Mouse (Mus musculus): ENCODE measurements at regions not wholly inside any gene's neighbourhood (a gene's known extent, or its start where the extent isn't known, plus 50 kb on each side); places are given as distances from the start of the nearest gene placed in this dataset.

DNA sequence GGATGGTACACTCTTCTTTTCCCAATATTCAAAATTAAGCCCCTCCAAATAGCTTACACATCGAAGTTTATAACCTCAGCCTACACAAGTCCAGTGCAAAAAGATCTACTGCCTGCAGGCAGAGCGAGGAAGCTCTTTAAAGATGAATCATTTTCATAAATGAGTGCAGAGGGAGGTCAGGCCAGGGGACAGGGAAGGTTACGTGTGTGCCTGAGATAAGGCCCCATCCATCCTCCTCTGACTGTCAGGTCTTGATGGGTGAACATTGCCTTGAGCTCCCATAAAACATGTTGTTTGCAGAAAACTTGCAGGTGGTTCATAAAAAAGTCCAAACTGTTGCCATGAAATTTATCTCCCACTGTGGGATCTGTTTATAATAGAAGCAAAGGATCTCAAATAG, 493.0 kb upstream of the 4930412O13Rik start:
- H3K4me1 ChIP-seq (ENCODE audit: control insufficient read depth in 1 of 2, insufficient read depth in 2 of 2, low read length in 2 of 2) = no peaks in the 10 kb centered on the region

DNA sequence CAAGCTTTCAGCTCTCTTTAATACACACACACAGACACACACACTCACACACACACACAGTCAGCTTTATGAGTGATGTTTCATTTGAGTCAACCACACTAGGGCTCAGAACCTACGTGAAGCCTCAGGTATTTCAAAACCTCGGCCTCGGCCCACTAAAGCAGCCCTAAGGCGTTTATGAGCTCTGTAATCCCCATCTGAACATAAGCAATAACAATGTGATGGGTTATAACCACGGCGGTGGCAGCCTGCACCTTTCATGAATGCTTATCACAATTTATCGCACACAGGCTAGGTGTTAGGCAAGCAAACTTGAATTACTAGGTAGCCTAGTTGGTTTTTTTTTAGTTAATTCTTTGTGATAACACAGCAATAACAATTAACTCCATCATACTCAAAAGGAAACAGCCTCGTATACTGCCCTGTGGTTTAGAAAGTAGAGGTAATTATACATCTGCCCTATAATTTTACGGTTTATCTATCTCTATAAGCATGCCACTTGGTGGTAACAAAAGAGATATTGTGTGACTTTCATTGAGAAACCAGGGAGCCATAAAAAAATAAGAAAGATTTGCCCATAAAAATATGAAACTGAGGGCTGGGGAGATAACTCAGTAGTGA, 485.6 kb upstream of the 4930412O13Rik start:
- H3K9ac ChIP-seq (ENCODE audit: control insufficient read depth, low read depth, low read length, poor library complexity, severe bottlenecking) = no peak overlapping the region
- H3K27me3 ChIP-seq (ENCODE audit: control insufficient read depth in 1 of 2, insufficient read depth in 2 of 2, low read length in 2 of 2) = no peaks in the 10 kb centered on the region
- no peak overlapping the region for H3K4me3 ChIP-seq (ENCODE audit: control insufficient read depth in 1 of 2, insufficient read depth in 1 of 2, low read depth in 2 of 2, low read length in 2 of 2)
- no peak for DNase-seq (ENCODE audit: low read depth, low spot score)
- no peak overlapping the region for H3K27ac ChIP-seq (ENCODE audit: control insufficient read depth, low read depth, low read length)
- no peaks in the 10 kb centered on the region for H3K9me3 ChIP-seq (replicated peaks; ENCODE audit: insufficient read depth, low read length)
- no peaks in the 10 kb centered on the region for H3K4me1 ChIP-seq (ENCODE audit: control insufficient read depth in 1 of 2, insufficient read depth in 2 of 2, low read length in 2 of 2)
- H3K36me3 ChIP-seq (ENCODE audit: control insufficient read depth in 1 of 2, insufficient read depth in 2 of 2, low read length in 2 of 2) = no peaks in the 10 kb centered on the region
- H3K79me2 ChIP-seq (ENCODE audit: control insufficient read depth, insufficient read depth, low read length, poor library complexity) = no peaks in the 10 kb centered on the region
- no peak for TF ChIP-seq CHD2 (IDR thresholded peaks at IDR 0.05; ENCODE audit: low read length)
- TF ChIP-seq KAT2A (conservative IDR thresholded peaks at IDR 0.05; ENCODE audit: low read depth, low read length) = no peak
- no peak for TF ChIP-seq MEF2A (IDR thresholded peaks at IDR 0.05; ENCODE audit: extremely low read depth, insufficient replicate concordance, low read depth, low read length, poor library complexity, severe bottlenecking)
- TF ChIP-seq TCF12 (IDR thresholded peaks at IDR 0.05; ENCODE audit: low read depth, low read length) = no peak
- no peak for TF ChIP-seq RAD21 (IDR thresholded peaks at IDR 0.05; ENCODE audit: low read depth, low read length)
- TF ChIP-seq RCOR1 (IDR thresholded peaks at IDR 0.05; ENCODE audit: low read depth, low read length) = no peak
- no peak for TF ChIP-seq GATA1 (IDR thresholded peaks at IDR 0.05; ENCODE audit: low read depth, low read length)
- TF ChIP-seq MAZ (IDR thresholded peaks at IDR 0.05; ENCODE audit: low read depth, low read length) = no peak
- no peak for TF ChIP-seq SMC3 (IDR thresholded peaks at IDR 0.05; ENCODE audit: low read depth, low read length)
- no peak for TF ChIP-seq ELF1 (IDR thresholded peaks at IDR 0.05; ENCODE audit: low read depth, low read length)
- no peak for TF ChIP-seq ZC3H11A (IDR thresholded peaks at IDR 0.05; ENCODE audit: low read depth, low read length)

More for the DNA sequence above, 493.0 kb upstream of the 4930412O13Rik start:
- TF ChIP-seq ZC3H11A (IDR thresholded peaks at IDR 0.05; ENCODE audit: low read depth, low read length) = no peak
- no peak for TF ChIP-seq SIN3A (IDR thresholded peaks at IDR 0.05; ENCODE audit: low read length)
- no peak for TF ChIP-seq SMC3 (IDR thresholded peaks at IDR 0.05; ENCODE audit: low read depth, low read length)
- TF ChIP-seq ZNF384 (IDR thresholded peaks at IDR 0.05; ENCODE audit: low read depth, low read length) = no peak
- TF ChIP-seq TBP (IDR thresholded peaks at IDR 0.05; ENCODE audit: low read depth, low read length) = no peak
- TF ChIP-seq RCOR1 (IDR thresholded peaks at IDR 0.05; ENCODE audit: low read depth, low read length) = no peak
- no peak for TF ChIP-seq POLR2AphosphoS5 (IDR thresholded peaks at IDR 0.05; ENCODE audit: borderline replicate concordance, low read depth, low read length)
- TF ChIP-seq CHD1 (IDR thresholded peaks at IDR 0.05; ENCODE audit: low read depth, low read length) = no peak
- TF ChIP-seq MAZ (IDR thresholded peaks at IDR 0.05; ENCODE audit: low read depth, low read length) = no peak
- no peak for TF ChIP-seq TAL1 (IDR thresholded peaks at IDR 0.05; ENCODE audit: low read length)
- TF ChIP-seq CHD2 (IDR thresholded peaks at IDR 0.05; ENCODE audit: low read length) = no peak
- TF ChIP-seq ETS1 (IDR thresholded peaks at IDR 0.05; ENCODE audit: low read depth, low read length) = no peak
- no peak for TF ChIP-seq KAT2A (conservative IDR thresholded peaks at IDR 0.05; ENCODE audit: low read depth, low read length)
- TF ChIP-seq ZKSCAN1 (IDR thresholded peaks at IDR 0.05; ENCODE audit: low read depth, low read length) = no peak
- Histone ChIP-seq H3K36me3 (ENCODE audit: control insufficient read depth in 1 of 2, insufficient read depth in 2 of 2, low read length in 2 of 2) (no peaks in the 10 kb centered on the region), H3K27me3 (ENCODE audit: control insufficient read depth in 1 of 2, insufficient read depth in 2 of 2, low read length in 2 of 2) (no peaks in the 10 kb centered on the region), H3K9ac (ENCODE audit: control insufficient read depth, low read depth, low read length, poor library complexity, severe bottlenecking) (no peak overlapping the region), H3K27ac (ENCODE audit: control insufficient read depth, low read depth, low read length) (no peak overlapping the region), H3K9me3 (replicated peaks; ENCODE audit: insufficient read depth, low read length) (no peaks in the 10 kb centered on the region), H3K79me2 (ENCODE audit: control insufficient read depth, insufficient read depth, low read length, poor library complexity) (no peaks in the 10 kb centered on the region), H3K4me3 (ENCODE audit: control insufficient read depth in 1 of 2, insufficient read depth in 1 of 2, low read depth in 2 of 2, low read length in 2 of 2) (no peak overlapping the region)
- DNase-seq (ENCODE audit: low read depth, low spot score) = no peak
